Mouse (Mus musculus) E14TG2a.4 (cell line): ENCODE results near the gene Slc35f4.
A peak's percentile ranks its signal among the peaks of the same experiment; 100 is the strongest.
"Not testable (repeated sequence)": the region's sequence is repeated elsewhere in the genome, so short reads cannot be mapped to it uniquely, and the experiment has no call there.

Source experiments
- H3K27me3 ChIP-seq: 2 replicates; pipeline ENCODE4 v1.6.1; 2014; ENCODE audit warnings: low read length, control low read depth; ENCODE audit not compliant: insufficient read depth
- H3K36me3 ChIP-seq: 2 replicates; pipeline ENCODE4 v1.6.1; 2014; ENCODE audit warnings: low read length, control low read depth; ENCODE audit not compliant: insufficient read depth
- H3K4me1 ChIP-seq: replicated peaks from 2 replicates; pipeline ENCODE4 v1.6.1; 2014; ENCODE audit warnings: low read depth, low read length, control low read depth
- H3K4me3 ChIP-seq: replicated peaks from 2 replicates; pipeline ENCODE4 v1.5.1; 2014; ENCODE audit warnings: mild to moderate bottlenecking, low read length
- H3K9me3 ChIP-seq: 2 replicates; pipeline ENCODE4 v1.6.1; 2014; ENCODE audit warnings: low read length, control low read depth
- CTCF ChIP-seq: conservative IDR thresholded peaks from 2 replicates; pipeline ENCODE4 v1.5.1; 2014; ENCODE audit warnings: low read length
- NANOG ChIP-seq: IDR thresholded peaks from 2 replicates; pipeline ENCODE4 v1.6.1; 2014; ENCODE audit warnings: borderline replicate concordance, low read length, mixed read lengths
- POU5F1 ChIP-seq: IDR thresholded peaks from 2 replicates; pipeline ENCODE4 v1.6.1; 2014; ENCODE audit warnings: low read length, borderline replicate concordance

Slc35f4 gene

GRCm38 (mm10) chr14:49283784-49284655, 241.8 kb downstream of the Slc35f4 start:
- Histone ChIP-seq H3K36me3 (no peaks in the 10 kb centered on the region), H3K4me1 (peaks cover 10% of the 10 kb centered on the region), H3K4me3 (no peak overlapping the region), H3K27me3 (no peaks in the 10 kb centered on the region), H3K9me3 (peaks cover 13% of the 10 kb centered on the region)
- TF ChIP-seq NANOG (no peak), POU5F1 (no peak), CTCF (no peak)

GRCm38 (mm10) chr14:49278880-49279279, 247.0 kb downstream of the Slc35f4 start:
- Histone ChIP-seq H3K9me3 (peaks cover 19% of the 10 kb centered on the region), H3K4me1 (peaks cover 44% of the 10 kb centered on the region), H3K4me3 (no peak overlapping the region), H3K27me3 (no peaks in the 10 kb centered on the region), H3K36me3 (peaks cover 5% of the 10 kb centered on the region; the same call in 1 of the 2 replicates)
- TF ChIP-seq CTCF: no peak
- no peak for TF ChIP-seq NANOG
- no peak for TF ChIP-seq POU5F1

GRCm38 (mm10) chr14:49278479-49278878, 247.4 kb downstream of the Slc35f4 start:
- not testable (repeated sequence) for H3K27me3 ChIP-seq, H3K4me3 ChIP-seq, H3K36me3 ChIP-seq
- Histone ChIP-seq H3K4me1 (peaks cover 44% of the 10 kb centered on the region), H3K9me3 (peaks cover 15% of the 10 kb centered on the region; the same call in 1 of the 2 replicates)

- peaks cover 5% of the 10 kb centered on the region; the same call in 1 of the 2 replicates for H3K36me3 ChIP-seq
- peaks cover 44% of the 10 kb centered on the region for H3K4me1 ChIP-seq
- no peaks in the 10 kb centered on the region for H3K27me3 ChIP-seq
- TF ChIP-seq POU5F1: no peak
- TF ChIP-seq NANOG: no peak
- no peak for TF ChIP-seq CTCF
- no peak overlapping the region for H3K4me3 ChIP-seq
- H3K9me3 ChIP-seq: peaks cover 19% of the 10 kb centered on the region
Observed at GRCm38 (mm10) chr14:49277642-49278041, 248.2 kb downstream of the Slc35f4 start.

DNA sequence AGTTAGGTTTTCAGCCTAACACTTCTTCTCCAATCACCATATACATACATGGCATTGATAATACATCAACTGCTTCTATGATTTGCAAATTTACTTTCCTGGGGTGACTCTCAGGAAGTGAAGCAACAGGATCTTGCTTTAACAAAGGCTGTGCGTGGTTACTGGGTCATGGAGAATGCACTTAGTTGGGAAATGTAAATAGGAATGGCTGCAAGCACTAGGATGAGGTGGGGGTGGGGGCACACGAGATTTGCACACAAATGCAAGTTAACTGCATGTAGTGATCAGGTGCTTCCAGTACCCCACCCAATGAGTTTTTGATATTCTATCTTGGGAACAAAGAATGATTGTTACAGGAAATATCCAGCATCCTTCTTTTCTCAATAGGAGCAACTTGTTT, 250.5 kb downstream of the Slc35f4 start:
- H3K9me3 ChIP-seq: peaks cover 24% of the 10 kb centered on the region
- TF ChIP-seq NANOG (peak; percentile 69), CTCF (no peak)
- no peak overlapping the region for H3K4me3 ChIP-seq

DNA sequence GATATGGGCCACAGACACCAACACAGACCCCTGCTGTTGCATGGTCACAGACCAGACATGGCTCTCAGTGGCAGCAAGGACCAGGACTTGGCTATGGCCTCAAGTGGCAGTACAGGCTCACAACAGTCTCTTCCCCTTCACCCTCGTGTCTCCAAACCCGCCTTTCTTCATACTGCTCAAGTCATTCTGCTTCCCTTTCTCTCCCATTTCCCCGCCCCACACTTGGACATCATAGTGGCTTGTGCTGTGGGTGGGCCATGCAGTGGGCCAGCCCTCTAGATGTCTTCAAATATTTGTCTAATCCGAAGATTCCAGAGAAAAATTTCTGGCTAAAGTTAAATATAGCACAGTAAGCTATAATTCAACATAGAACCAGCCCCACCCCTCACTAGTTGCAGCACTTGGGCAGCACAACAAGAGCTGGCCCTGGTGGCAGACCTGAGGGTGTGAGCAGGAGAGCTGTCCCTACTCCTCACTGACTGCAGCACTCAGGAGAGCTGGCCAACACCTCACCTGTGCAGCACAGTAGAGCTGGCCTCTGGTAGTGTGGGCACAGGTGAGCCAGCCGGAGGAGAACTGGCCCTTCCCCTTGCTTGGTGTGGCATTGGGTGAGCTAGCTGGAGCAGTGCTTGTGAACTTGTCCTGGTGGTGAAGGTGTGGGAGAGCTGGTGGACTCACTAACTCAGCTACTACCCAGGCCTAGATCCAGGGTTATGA, 260.4 kb downstream of the Slc35f4 start:
- Histone ChIP-seq H3K4me3 (no peak overlapping the region), H3K36me3 (no peaks in the 10 kb centered on the region), H3K9me3 (no peaks in the 10 kb centered on the region), H3K27me3 (no peaks in the 10 kb centered on the region), H3K4me1 (peaks cover 7% of the 10 kb centered on the region; the same call in 1 of the 2 replicates)
- TF ChIP-seq POU5F1: no peak
- no peak for TF ChIP-seq CTCF
- TF ChIP-seq NANOG: no peak

More for the DNA sequence above, 250.5 kb downstream of the Slc35f4 start:
- peaks cover 46% of the 10 kb centered on the region for H3K4me1 ChIP-seq
- H3K27me3 ChIP-seq: no peaks in the 10 kb centered on the region
- H3K36me3 ChIP-seq: peaks cover 5% of the 10 kb centered on the region; the same call in 1 of the 2 replicates
